Mouse (Mus musculus): Measurements from ENCODE around the gene Pdlim3. TPM values are rescaled to one million over a fixed set of nuclear protein-coding genes. Genes with fewer than 3 reads are reported as not detected.

Gene Pdlim3
- polyA plus RNA-seq, 1 experiment: 11.8 TPM

- 92% methylated on average over 9 of the region's 9 CpGs for WGBS
- TF ChIP-seq CTCF (IDR thresholded peaks at IDR 0.05; ENCODE audit: borderline replicate concordance, control insufficient read depth, extremely low read depth, insufficient read depth, low read length, poor library complexity) (no peak), POLR2A (IDR thresholded peaks at IDR 0.05; ENCODE audit: control insufficient read depth, extremely low read depth, insufficient read depth, low read length, poor library complexity) (no peak)
- Histone ChIP-seq H3K27me3 (ENCODE audit: control insufficient read depth, insufficient read depth, low read length) (no peaks in the 10 kb centered on the region), H3K27ac (ENCODE audit: control insufficient read depth, insufficient read depth, low read length) (no peak overlapping the region), H3K36me3 (ENCODE audit: control insufficient read depth, insufficient read depth, low read length) (no peaks in the 10 kb centered on the region), H3K4me1 (replicated peaks; ENCODE audit: control insufficient read depth, insufficient read depth, low read length) (no peaks in the 10 kb centered on the region), H3K4me3 (ENCODE audit: control insufficient read depth, insufficient read depth, low read length) (no peak overlapping the region)
- DNase-seq: no peak
Measured at GRCm38 (mm10) chr8:45936986-45937385, 51.7 kb downstream of the Pdlim3 start.

- TF ChIP-seq POLR2A (IDR thresholded peaks at IDR 0.05; ENCODE audit: control insufficient read depth, extremely low read depth, insufficient read depth, low read length, poor library complexity) (no peak), CTCF (IDR thresholded peaks at IDR 0.05; ENCODE audit: borderline replicate concordance, control insufficient read depth, extremely low read depth, insufficient read depth, low read length, poor library complexity) (no peak)
- no peaks in the 10 kb centered on the region for H3K36me3 ChIP-seq (ENCODE audit: control insufficient read depth, insufficient read depth, low read length)
- H3K4me1 ChIP-seq (replicated peaks; ENCODE audit: control insufficient read depth, insufficient read depth, low read length): no peaks in the 10 kb centered on the region
- no peak overlapping the region for H3K27ac ChIP-seq (ENCODE audit: control insufficient read depth, insufficient read depth, low read length)
- H3K27me3 ChIP-seq (ENCODE audit: control insufficient read depth, insufficient read depth, low read length): no peaks in the 10 kb centered on the region
- no peak for DNase-seq
- WGBS: 94% methylated on average over 4 of the region's 4 CpGs
- no peak overlapping the region for H3K4me3 ChIP-seq (ENCODE audit: control insufficient read depth, insufficient read depth, low read length)
Measured at GRCm38 (mm10) chr8:45946283-45946682, 61.0 kb downstream of the Pdlim3 start.

GRCm38 (mm10) chr8:45950622-45951021, 65.4 kb downstream of the Pdlim3 start:
- Histone ChIP-seq H3K27ac (ENCODE audit: control insufficient read depth, insufficient read depth, low read length) (no peak overlapping the region), H3K4me1 (replicated peaks; ENCODE audit: control insufficient read depth, insufficient read depth, low read length) (no peaks in the 10 kb centered on the region), H3K27me3 (ENCODE audit: control insufficient read depth, insufficient read depth, low read length) (no peaks in the 10 kb centered on the region), H3K36me3 (ENCODE audit: control insufficient read depth, insufficient read depth, low read length) (no peaks in the 10 kb centered on the region), H3K4me3 (ENCODE audit: control insufficient read depth, insufficient read depth, low read length) (no peak overlapping the region)
- TF ChIP-seq CTCF (IDR thresholded peaks at IDR 0.05; ENCODE audit: borderline replicate concordance, control insufficient read depth, extremely low read depth, insufficient read depth, low read length, poor library complexity) (no peak), POLR2A (IDR thresholded peaks at IDR 0.05; ENCODE audit: control insufficient read depth, extremely low read depth, insufficient read depth, low read length, poor library complexity) (no peak)
- WGBS: 77% methylated on average over 2 of the region's 2 CpGs
- no peak for DNase-seq

Other genes starting within 250 kb of the Pdlim3 start
- not detected in 2 replicates for gene Ccdc110, start 49.2 kb downstream of the Pdlim3 start, polyA plus RNA-seq (2012; rRNA removed)
- 0.19 and 0.27 TPM in 2 replicates for gene 1700029J07Rik, start 89.8 kb downstream of the Pdlim3 start, polyA plus RNA-seq (2012; rRNA removed)
- 11.2 and 13.0 TPM in 2 replicates for gene Ufsp2, start 90.1 kb downstream of the Pdlim3 start, polyA plus RNA-seq (2012; rRNA removed)
- gene Lrp2bp, start 113.8 kb downstream of the Pdlim3 start, polyA plus RNA-seq (2012; rRNA removed): 0.08 TPM in 1 of 2 replicates, not detected in the other
- gene Ankrd37, start 120.2 kb downstream of the Pdlim3 start, polyA plus RNA-seq (2012; rRNA removed): 7.2 and 9.6 TPM in 2 replicates

Data from thymus, adult 2 months (tissue).